Mouse (Mus musculus): ENCODE data around the gene Klf12.

Gene Klf12

GRCm38 (mm10) chr14:100235746-100236145, 48.7 kb downstream of the Klf12 start:
- no peak for DNase-seq (ENCODE audit: low read depth, low spot score)

DNA sequence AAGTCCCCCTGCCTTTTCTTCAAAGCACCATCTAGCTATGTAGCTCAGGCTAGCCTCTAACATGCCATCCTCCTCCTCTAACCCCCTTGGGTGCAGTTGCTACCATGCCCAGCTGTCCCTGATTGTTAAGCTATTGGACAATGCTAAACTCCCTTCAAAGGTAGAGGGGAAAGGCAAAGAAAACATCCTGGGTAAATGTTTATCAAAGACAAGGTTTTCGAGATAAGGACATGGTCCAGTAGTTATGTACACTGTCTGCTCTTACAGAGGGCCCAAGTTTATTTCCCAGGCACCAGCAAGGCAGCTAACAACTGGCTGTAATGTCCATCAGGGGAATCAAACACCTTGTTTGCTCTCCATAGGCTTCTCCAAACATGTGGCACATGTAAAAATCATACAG, 53.1 kb downstream of the Klf12 start:
- DNase-seq (ENCODE audit: low read depth, low spot score): no peak

- DNase-seq (ENCODE audit: low read depth, low spot score): no peak
Observed at GRCm38 (mm10) chr14:100228120-100228519, 56.4 kb downstream of the Klf12 start.

DNA sequence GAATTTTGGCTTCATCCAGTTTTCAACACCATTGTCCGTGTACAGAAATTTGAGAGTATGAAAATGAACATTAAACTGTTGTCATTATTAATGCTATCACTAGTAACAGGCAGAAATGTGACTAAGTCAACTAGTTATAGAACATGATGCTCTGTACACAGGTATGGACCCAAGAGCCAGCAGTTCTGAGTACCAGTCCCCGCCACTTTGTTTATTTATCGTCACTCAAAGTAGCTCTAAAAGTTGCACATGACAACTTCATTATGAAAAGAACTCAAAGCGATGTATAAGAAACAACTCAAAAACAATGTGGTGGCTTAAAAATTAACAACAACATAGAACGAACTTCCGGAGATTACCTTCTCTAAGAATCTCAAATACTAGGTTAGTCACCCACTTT, 56.8 kb downstream of the Klf12 start:
- no peak for DNase-seq (ENCODE audit: low read depth, low spot score)

- no peak for DNase-seq (ENCODE audit: low read depth, low spot score)
Observed at GRCm38 (mm10) chr14:100224151-100224550, 60.3 kb downstream of the Klf12 start.

- no peak for DNase-seq (ENCODE audit: low read depth, low spot score)
Observed at GRCm38 (mm10) chr14:100222260-100222659, 62.2 kb downstream of the Klf12 start.

GRCm38 (mm10) chr14:100215213-100215785, 69.2 kb downstream of the Klf12 start:
- no peak for DNase-seq (ENCODE audit: low read depth, low spot score)

DNA sequence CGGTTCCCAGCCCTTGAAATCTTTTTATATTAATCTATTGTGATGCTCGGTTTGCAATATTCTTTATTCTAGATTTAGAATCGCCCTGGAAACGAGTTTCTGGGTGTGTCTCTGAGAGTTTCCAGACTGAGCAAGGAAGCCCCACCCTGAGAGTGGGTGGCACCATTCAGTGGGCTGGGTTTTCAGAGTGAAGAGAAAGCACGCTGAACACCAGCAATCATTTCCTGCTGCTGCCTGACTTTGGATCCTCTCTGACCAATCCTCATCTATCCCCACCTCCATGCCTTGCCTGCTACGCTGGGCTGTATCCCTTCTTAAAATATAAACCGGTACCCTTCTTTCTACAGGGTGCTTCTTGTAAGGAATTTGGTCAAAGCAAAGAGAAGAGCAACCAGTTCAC, 71.4 kb downstream of the Klf12 start:
- DNase-seq (ENCODE audit: low read depth, low spot score): no peak

DNA sequence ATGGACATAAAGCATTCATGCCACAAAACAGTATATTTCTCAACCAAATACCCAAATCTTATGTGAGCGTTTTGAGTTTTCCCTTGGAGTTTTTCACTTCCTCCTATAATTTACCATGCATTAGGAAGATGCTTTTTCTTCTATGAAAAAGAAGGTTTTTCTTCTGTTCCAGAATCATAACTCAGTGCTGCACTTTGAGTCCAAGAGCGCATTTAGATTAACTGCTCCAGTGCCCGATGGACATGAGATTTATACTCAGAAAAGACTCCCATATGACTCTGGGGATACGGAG, 72.7 kb downstream of the Klf12 start:
- no peak for DNase-seq (ENCODE audit: low read depth, low spot score)

DNA sequence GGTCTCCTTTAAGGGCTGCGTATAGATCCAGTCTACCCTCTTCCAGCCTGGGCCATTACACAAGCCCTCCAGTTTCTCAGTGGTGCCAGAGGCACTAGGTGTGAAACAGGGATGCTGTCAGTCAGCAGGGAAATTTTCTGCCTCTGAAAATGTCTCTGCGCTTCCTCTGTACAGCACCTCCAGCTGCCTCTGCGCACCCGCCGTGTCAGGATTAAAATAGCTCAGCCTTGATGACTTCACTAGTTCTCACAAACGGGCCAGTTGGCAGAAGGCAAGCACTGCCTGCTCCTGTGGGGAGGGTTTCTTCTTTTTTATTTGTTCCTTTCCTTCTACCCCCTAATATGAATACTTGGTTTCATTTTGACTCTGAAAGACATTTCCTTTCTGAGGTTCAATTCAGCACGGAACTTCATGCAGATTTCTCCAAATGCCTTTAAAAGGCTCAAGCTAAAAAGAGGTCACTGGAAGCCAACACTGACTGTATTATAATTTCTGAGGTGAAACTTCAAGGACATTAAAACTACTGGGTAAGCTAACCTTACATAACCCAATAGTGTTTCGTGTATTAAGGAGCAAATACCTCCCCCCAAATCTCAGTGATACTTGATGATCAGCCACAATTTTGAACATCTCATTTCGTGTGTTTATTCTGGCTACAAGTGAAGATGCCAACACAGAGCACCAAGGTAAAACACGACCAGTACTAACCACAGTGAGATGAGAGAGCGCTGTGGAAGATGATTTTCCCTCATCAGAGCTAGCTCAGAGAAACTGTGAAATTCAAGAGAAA, 73.2 kb downstream of the Klf12 start:
- DNase-seq (ENCODE audit: low read depth, low spot score): no peak

DNA sequence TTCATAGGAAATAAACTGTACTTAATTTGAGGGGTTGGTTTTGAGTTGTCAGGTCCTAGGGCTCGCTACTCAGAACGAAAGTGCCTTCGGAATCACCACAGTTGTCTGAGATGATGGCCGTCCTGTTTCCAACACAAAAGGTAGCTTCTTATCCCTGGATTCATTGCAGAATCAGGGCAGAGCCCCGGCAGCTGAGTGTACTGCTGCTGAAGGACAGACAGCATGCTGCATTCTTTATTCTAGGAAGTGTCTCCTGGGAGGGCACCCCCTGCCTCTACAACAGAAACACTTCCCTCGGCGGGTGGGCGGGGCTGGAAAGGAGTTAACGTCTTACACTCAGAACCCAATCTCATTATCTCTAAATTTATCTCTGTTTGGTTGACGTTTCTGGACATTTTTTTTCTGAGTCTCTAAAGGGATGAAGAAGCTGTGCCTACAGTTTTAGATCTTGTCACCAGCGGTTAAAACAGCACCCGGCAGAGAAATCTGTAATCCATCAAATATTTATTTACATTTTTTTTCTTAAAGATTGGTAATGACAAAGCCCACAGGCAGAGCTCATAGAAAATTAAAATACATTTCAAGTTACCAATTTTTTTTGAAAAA, 74.6 kb downstream of the Klf12 start:
- DNase-seq (ENCODE audit: low read depth, low spot score): no peak

GRCm38 (mm10) chr14:100207081-100207480, 77.4 kb downstream of the Klf12 start:
- DNase-seq (ENCODE audit: low read depth, low spot score): no peak

- no peak for DNase-seq (ENCODE audit: low read depth, low spot score)
Observed at GRCm38 (mm10) chr14:100206207-100206606, 78.3 kb downstream of the Klf12 start.

GRCm38 (mm10) chr14:100200058-100200688, 84.3 kb downstream of the Klf12 start:
- no peak for DNase-seq (ENCODE audit: low read depth, low spot score)

GRCm38 (mm10) chr14:100198636-100199035, 85.8 kb downstream of the Klf12 start:
- no peak for DNase-seq (ENCODE audit: low read depth, low spot score)

- DNase-seq (ENCODE audit: low read depth, low spot score): no peak
Observed at GRCm38 (mm10) chr14:100197199-100197598, 87.3 kb downstream of the Klf12 start.

DNA sequence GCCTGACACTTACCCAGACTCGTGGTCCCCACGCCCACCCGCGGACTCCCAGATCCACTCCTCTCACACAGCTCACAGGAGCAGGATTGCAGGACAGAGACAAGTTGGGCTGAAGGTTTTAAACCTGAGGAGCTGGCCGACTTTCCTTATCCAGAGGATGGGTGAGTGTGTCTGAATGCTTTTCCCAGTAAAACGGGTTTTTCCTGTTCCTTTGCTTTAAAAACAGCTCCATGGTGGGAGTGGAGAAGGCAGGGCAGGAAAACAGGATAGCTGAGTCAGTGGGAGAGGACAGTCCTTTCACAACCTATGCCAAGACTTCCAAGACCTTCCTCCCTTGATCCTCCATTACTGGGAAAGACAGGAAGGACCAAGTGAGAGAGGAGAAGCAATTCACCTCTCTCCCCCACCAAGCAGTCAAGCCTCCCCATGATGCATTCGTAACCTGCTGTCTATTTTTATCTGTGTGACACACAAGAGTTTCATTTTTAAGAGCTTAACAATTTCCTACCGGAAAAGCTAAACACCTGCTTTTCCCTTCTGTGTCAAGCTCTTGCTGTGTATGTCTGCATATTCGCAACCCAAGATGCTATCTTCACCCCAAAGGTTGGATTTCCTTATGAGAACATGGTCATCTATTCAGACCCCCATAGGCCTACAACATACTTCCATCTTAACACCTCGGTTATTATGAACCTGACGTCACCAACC, 94.8 kb downstream of the Klf12 start:
- no peak for DNase-seq (ENCODE audit: low read depth, low spot score)

DNA sequence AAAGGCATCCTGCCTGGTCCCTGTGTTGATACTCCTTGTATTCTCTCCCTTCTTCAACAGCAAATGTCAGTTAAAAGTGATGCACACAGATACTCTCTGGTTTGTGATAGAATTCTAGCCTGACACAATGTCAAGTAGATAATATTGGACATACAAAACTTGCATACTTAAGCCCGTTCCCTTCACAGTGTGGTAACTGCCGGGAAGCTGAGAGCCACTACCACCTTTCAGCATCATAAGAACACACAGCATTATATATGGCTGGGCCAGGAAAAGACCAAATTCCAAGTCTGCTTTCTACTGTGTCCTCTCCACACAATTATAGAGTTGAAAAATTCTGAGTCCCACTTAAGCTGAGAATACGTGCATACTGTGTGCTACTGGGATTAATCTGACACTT, 97.1 kb downstream of the Klf12 start:
- no peak for DNase-seq (ENCODE audit: low read depth, low spot score)

DNA sequence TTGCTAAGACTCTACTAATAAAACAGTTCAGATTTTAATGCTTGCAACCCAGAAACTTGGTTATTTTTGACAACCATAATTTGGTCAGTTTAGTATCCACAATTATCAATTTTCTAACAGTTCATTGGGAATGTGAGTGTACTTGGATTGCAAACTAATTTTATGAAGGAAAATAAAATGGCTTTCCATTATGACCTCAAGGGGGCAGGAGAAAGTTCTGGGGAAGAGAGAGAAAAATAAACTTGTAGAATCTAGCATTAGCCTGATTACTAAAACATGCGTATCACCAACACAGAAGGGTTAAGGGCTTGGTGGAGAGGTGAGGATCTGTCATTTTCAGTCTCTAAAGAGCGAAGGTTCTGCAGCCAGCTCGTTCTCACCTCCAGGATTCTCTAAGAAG, 106.7 kb downstream of the Klf12 start:
- no peak for DNase-seq (ENCODE audit: low read depth, low spot score)

GRCm38 (mm10) chr14:100165075-100165474, 119.4 kb downstream of the Klf12 start:
- DNase-seq (ENCODE audit: low read depth, low spot score): no peak

DNA sequence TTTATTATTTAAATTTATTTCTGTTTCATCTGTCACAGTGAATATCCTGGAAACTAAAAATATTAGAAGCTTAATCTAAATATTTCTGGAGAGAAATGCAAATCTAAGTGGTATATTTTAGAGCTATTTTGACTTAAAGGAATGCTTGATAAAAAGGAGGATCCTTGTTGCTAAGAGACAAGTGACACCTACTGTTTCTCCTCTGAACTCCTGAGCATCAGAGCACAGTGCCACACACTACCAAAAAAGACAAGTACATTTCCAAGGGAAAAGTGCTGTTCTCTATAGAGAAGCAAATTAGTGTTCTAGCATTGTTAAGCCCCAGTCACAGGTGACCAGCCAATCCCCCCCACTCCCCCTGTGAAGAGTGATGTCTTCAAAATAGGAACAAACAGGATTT, 127.8 kb downstream of the Klf12 start:
- no peak for DNase-seq (ENCODE audit: low read depth, low spot score)

DNA sequence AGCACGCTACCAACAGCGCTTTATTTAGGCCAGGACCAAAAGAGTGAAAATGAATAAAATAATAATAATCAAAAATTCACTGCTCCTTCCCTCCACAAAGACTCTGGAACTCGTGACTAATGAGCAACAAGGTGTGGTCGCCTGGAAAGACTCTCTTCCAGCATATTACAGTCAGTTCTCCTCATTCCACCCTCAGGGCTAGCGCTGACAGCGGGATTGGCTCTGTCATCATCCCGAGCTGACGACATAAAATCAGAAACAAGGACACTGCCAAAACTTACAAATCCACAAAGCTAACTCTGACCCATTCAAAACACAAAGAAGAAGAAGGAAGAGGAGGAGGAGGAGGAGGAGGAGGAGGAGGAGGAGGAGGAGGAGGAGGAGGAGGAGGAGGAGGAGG, 136.8 kb downstream of the Klf12 start:
- no peak for DNase-seq (ENCODE audit: low read depth, low spot score)

Measured in c-Kit-negative CD71-positive TER-119-positive erythroid progenitor cells, embryonic 14.5 days (primary cell).